ENCODE assay signal across 8 mouse cellular contexts in the genomic region with DNA sequence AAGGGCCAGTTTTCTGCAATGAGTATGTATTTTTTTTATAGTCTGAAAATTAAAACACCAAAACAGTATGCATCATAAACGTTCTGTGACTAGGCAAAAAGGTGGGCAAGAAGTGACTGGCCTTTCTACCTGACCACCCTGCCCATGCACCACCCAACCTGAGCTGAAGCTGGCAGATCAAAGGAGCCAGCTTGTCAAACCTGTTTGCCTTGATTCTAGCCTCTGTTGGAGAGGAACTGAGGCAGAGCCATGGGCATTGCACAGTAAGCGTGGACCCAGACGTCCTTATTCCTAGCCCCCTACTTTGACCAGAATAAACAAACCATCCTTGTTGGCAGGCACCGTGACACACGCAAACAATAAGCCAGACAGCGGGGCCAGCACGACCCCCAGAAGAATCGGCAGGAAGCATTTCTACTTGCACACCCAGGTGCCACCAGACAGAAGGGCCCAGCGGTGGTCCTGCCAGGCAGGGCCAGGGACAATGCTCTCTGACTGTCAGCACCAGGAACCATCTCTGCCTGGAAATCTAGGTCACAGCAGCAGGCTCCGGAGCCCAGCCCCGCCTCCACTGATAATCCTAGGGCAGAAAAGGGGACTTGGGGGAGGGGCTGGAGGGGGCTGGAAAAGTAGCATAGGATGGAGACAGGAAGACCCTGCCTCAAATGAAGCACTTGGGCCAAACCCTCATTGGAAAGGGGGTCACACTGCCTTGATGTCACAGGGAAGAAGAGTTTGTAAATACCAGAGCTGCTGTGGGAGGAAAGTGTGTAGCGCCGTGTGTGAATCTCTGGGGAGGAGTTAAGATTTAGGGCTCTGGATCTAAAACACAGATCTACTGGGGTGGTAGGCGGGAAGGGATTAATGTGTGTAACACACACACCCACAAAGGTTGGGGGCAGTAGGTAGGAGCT. TPM values are rescaled to one million over a fixed set of nuclear protein-coding genes. Genes with fewer than 3 reads are reported as not detected.
DNase-seq lines count a peak whose midpoint lies in the region; ATAC-seq lines count a peak whose summit lies in the region.

No protein-coding gene starts in this region.

- H3K4me3 ChIP-seq in heart, embryonic 10.5 days, result peak overlapping the region; percentile 22
- no peak overlapping the region for H3K4me3 ChIP-seq in embryonic facial prominence, embryonic 12.5 days
- H3K4me3 ChIP-seq in intestine, embryonic 15.5 days (replicated peaks), result no peak overlapping the region

- DNase-seq in heart, embryonic 10.5 days (ENCODE audit: low spot score), result no peak
- DNase-seq in heart, postnatal 25 days (ENCODE audit: low spot score), result no peak
- DNase-seq in adrenal gland, postnatal 25 days, result peak; percentile 42
- peak; percentile 93 for DNase-seq in retina, embryonic 14.5 days (ENCODE audit: low spot score)
- no peak for DNase-seq in spleen, postnatal 36 days (ENCODE audit: low spot score in 2 of 2)
- DNase-seq in layer of hippocampus, adult 9-10 months (ENCODE audit: low spot score), result no peak

- 12% methylated on average over 14 of the region's 14 CpGs for WGBS in heart, embryonic 10.5 days
- WGBS in embryonic facial prominence, embryonic 12.5 days, result 23% methylated on average over 14 of the region's 14 CpGs
- 22% methylated on average over 14 of the region's 14 CpGs for WGBS in intestine, embryonic 15.5 days

- H3K9ac ChIP-seq in embryonic facial prominence, embryonic 12.5 days, result peak overlapping the region; percentile 27; the same call in 1 of the 2 replicates
- 0 out of 2 replicates have a peak overlapping the region, but pooled peaks have one; percentile 10 for H3K9ac ChIP-seq in intestine, embryonic 15.5 days

- H3K27ac ChIP-seq in heart, embryonic 10.5 days, result peak overlapping the region; percentile 92
- peak overlapping the region; percentile 83 for H3K27ac ChIP-seq in embryonic facial prominence, embryonic 12.5 days
- H3K27ac ChIP-seq in intestine, embryonic 15.5 days, result peak overlapping the region; percentile 45; the same call in 1 of the 2 replicates

- H3K4me2 ChIP-seq in embryonic facial prominence, embryonic 12.5 days (replicated peaks), result peak overlapping the region; percentile 77
- no peak overlapping the region; the same call in 1 of the 2 replicates for H3K4me2 ChIP-seq in intestine, embryonic 15.5 days (replicated peaks)

- H3K9me3 ChIP-seq in heart, embryonic 10.5 days, result no peaks in the 10 kb centered on the region
- H3K9me3 ChIP-seq in embryonic facial prominence, embryonic 12.5 days, result no peaks in the 10 kb centered on the region
- no peaks in the 10 kb centered on the region for H3K9me3 ChIP-seq in intestine, embryonic 15.5 days

- ATAC-seq in embryonic facial prominence, embryonic 12.5 days (ENCODE audit: insufficient number of reproducible peaks, insufficient read depth, low FRiP score, low TSS enrichment), result no peak
- ATAC-seq in intestine, embryonic 15.5 days, result no peak

- peaks cover 41% of the 10 kb centered on the region for H3K36me3 ChIP-seq in heart, embryonic 10.5 days
- peaks cover 45% of the 10 kb centered on the region for H3K36me3 ChIP-seq in embryonic facial prominence, embryonic 12.5 days
- peaks cover 25% of the 10 kb centered on the region for H3K36me3 ChIP-seq in intestine, embryonic 15.5 days

- H3K27me3 ChIP-seq in heart, embryonic 10.5 days (ENCODE audit: insufficient read depth, poor library complexity, severe bottlenecking), result no peaks in the 10 kb centered on the region
- no peaks in the 10 kb centered on the region for H3K27me3 ChIP-seq in embryonic facial prominence, embryonic 12.5 days
- H3K27me3 ChIP-seq in intestine, embryonic 15.5 days (replicated peaks), result no peaks in the 10 kb centered on the region

- intact Hi-C loops in heart, postnatal 25 days (cut with DNase I), result no loop called here

- H3K4me1 ChIP-seq in heart, embryonic 10.5 days, result peaks cover 63% of the 10 kb centered on the region
- H3K4me1 ChIP-seq in embryonic facial prominence, embryonic 12.5 days, result peaks cover 61% of the 10 kb centered on the region
- H3K4me1 ChIP-seq in intestine, embryonic 15.5 days (replicated peaks), result peaks cover 53% of the 10 kb centered on the region

RNA-seq across cellular contexts. Expression of gene Pea15a, which starts 4.4 kb away (rescaled TPM):
- 115 and 152 TPM in 2 replicates for polyA plus RNA-seq in heart, embryonic 10.5 days (2016; fragmentation: Nextera tagmentation; extraction: Ambion mirVana)
- 10 to 100 TPM; 65.8 to 70.5 TPM for total RNA-seq in heart, postnatal 25 days (2021)
- 48.3 and 52.1 TPM in 2 replicates for total RNA-seq in adrenal gland, postnatal 25 days (2021)
- 118 TPM in 2 replicates for polyA plus RNA-seq in embryonic facial prominence, embryonic 12.5 days (2016; fragmentation: Nextera tagmentation; extraction: Ambion mirVana)
- 86.4 and 89.0 TPM in 2 replicates for polyA plus RNA-seq in intestine, embryonic 15.5 days (2015; fragmentation: Nextera tagmentation; extraction: Ambion mirVana)

RNA-seq across cellular contexts. Expression of gene Casq1, which starts 17.4 kb away (rescaled TPM):
- polyA plus RNA-seq in heart, embryonic 10.5 days (2016; fragmentation: Nextera tagmentation; extraction: Ambion mirVana), result 225 and 307 TPM in 2 replicates
- total RNA-seq in heart, postnatal 25 days (2021), result 10 to 100 TPM; 12.6 to 18.0 TPM
- 1.00 TPM in 1 of 2 replicates, not detected in the other for total RNA-seq in adrenal gland, postnatal 25 days (2021)
- 3.3 and 3.6 TPM in 2 replicates for polyA plus RNA-seq in embryonic facial prominence, embryonic 12.5 days (2016; fragmentation: Nextera tagmentation; extraction: Ambion mirVana)
- polyA plus RNA-seq in intestine, embryonic 15.5 days (2015; fragmentation: Nextera tagmentation; extraction: Ambion mirVana), result 18.4 and 20.2 TPM in 2 replicates

RNA-seq across cellular contexts. Expression of gene Dcaf8, which starts 54.3 kb away (rescaled TPM):
- 110 and 125 TPM in 2 replicates for polyA plus RNA-seq in heart, embryonic 10.5 days (2016; fragmentation: Nextera tagmentation; extraction: Ambion mirVana)
- 100 to 1,000 TPM; 109 to 114 TPM for total RNA-seq in heart, postnatal 25 days (2021)
- total RNA-seq in adrenal gland, postnatal 25 days (2021), result 130 and 169 TPM in 2 replicates
- 165 and 171 TPM in 2 replicates for polyA plus RNA-seq in embryonic facial prominence, embryonic 12.5 days (2016; fragmentation: Nextera tagmentation; extraction: Ambion mirVana)
- 98.2 and 101 TPM in 2 replicates for polyA plus RNA-seq in intestine, embryonic 15.5 days (2015; fragmentation: Nextera tagmentation; extraction: Ambion mirVana)

RNA-seq across cellular contexts. Expression of gene Atp1a4, which starts 56.0 kb away (rescaled TPM):
- polyA plus RNA-seq in heart, embryonic 10.5 days (2016; fragmentation: Nextera tagmentation; extraction: Ambion mirVana), result 0.09 and 0.12 TPM in 2 replicates
- not detected for total RNA-seq in heart, postnatal 25 days (2021)
- total RNA-seq in adrenal gland, postnatal 25 days (2021), result 0.88 and 2.3 TPM in 2 replicates
- not detected in 2 replicates for polyA plus RNA-seq in embryonic facial prominence, embryonic 12.5 days (2016; fragmentation: Nextera tagmentation; extraction: Ambion mirVana)
- not detected in 2 replicates for polyA plus RNA-seq in intestine, embryonic 15.5 days (2015; fragmentation: Nextera tagmentation; extraction: Ambion mirVana)

RNA-seq across cellular contexts. Expression of gene Igsf8, which starts 59.2 kb away (rescaled TPM):
- 30.1 and 33.2 TPM in 2 replicates for polyA plus RNA-seq in heart, embryonic 10.5 days (2016; fragmentation: Nextera tagmentation; extraction: Ambion mirVana)
- total RNA-seq in heart, postnatal 25 days (2021), result 10 to 100 TPM in 1 of 2 experiments, 1 to 10 TPM in 1; 9.3 to 15.2 TPM
- total RNA-seq in adrenal gland, postnatal 25 days (2021), result 33.7 and 48.7 TPM in 2 replicates
- polyA plus RNA-seq in embryonic facial prominence, embryonic 12.5 days (2016; fragmentation: Nextera tagmentation; extraction: Ambion mirVana), result 45.4 and 45.8 TPM in 2 replicates
- 46.1 and 53.3 TPM in 2 replicates for polyA plus RNA-seq in intestine, embryonic 15.5 days (2015; fragmentation: Nextera tagmentation; extraction: Ambion mirVana)

Comparison
In these comparisons a context has a peak if more than half of its experiments do, and no peak if none do; other contexts are left out.
1. DNase-seq: peak in adrenal gland, postnatal 25 days (single experiment) and retina, embryonic 14.5 days (single experiment); none in heart, embryonic 10.5 days (single experiment), heart, postnatal 25 days (single experiment), spleen, postnatal 36 days (0 of 2) and layer of hippocampus, adult 9-10 months (single experiment).
2. RNA of gene Casq1, which starts 17.4 kb away (polyA plus RNA-seq): 225 to 307 TPM in heart, embryonic 10.5 days; 18.4 to 20.2 TPM in intestine, embryonic 15.5 days and 3.3 to 3.6 TPM in embryonic facial prominence, embryonic 12.5 days; every median in the first group is over 10 times any median in the second.
3. Peak in every context shown above with its lines, with median percentiles within 50 percentile points of each other: H3K27ac ChIP-seq.